In genomic region chr5:35718817-35719216, GRCm38 (mm10) we compare ENCODE assay signal across 19 mouse cellular contexts. TPM values are rescaled to one million over a fixed set of nuclear protein-coding genes. Genes with fewer than 3 reads are reported as not detected.
DNase-seq lines count a peak whose midpoint lies in the region; ATAC-seq and TF ChIP-seq lines count a peak whose summit lies in the region.
"Had no signal": no experiment of that assay in that cellular context is flagged by ENCODE, and none has a peak within 500 bp of the region (broad histone marks: within the 10 kb centered on the region; RNA-seq: fewer than 3 reads in every experiment).

No protein-coding gene starts in this region.

- H3K4me3 ChIP-seq in heart, embryonic 14.5 days (ENCODE audit: control insufficient read depth in 1 of 2, insufficient read depth in 1 of 2, low read depth in 1 of 2, low read length in 2 of 2): no peak overlapping the region
- H3K4me3 ChIP-seq in heart, embryonic 11.5 days (ENCODE audit: low read depth, low read length): no peak overlapping the region
- H3K4me3 ChIP-seq in E14TG2a.4 (replicated peaks; ENCODE audit: low read length): peak overlapping the region; percentile 51
- no peak overlapping the region for H3K4me3 ChIP-seq in brown adipose tissue, adult 24 weeks (ENCODE audit: insufficient read depth, low read depth, low read length)
- H3K4me3 ChIP-seq in stomach, embryonic 15.5 days (replicated peaks): no peak overlapping the region
- H3K4me3 ChIP-seq: embryonic facial prominence, embryonic 13.5 days; forebrain, embryonic 13.5 days; heart, adult 2 months; heart, embryonic 12.5 days; hindbrain, embryonic 15.5 days had no signal

- WGBS in heart, embryonic 14.5 days: 62% methylated on average over 11 of the region's 11 CpGs
- WGBS in heart, embryonic 11.5 days (ENCODE audit: insufficient replicate concordance): 64% methylated on average over 11 of the region's 11 CpGs
- 69% methylated on average over 11 of the region's 11 CpGs for WGBS in stomach, embryonic 15.5 days

- no peaks in the 10 kb centered on the region for H3K9me3 ChIP-seq in heart, embryonic 14.5 days (ENCODE audit: control insufficient read depth, low read length)
- H3K9me3 ChIP-seq in heart, embryonic 11.5 days (replicated peaks; ENCODE audit: control insufficient read depth, low read length): no peaks in the 10 kb centered on the region
- no peaks in the 10 kb centered on the region for H3K9me3 ChIP-seq in E14TG2a.4 (ENCODE audit: low read length)
- no peaks in the 10 kb centered on the region for H3K9me3 ChIP-seq in stomach, embryonic 15.5 days
- H3K9me3 ChIP-seq: embryonic facial prominence, embryonic 13.5 days; forebrain, embryonic 13.5 days; G1E; heart, embryonic 12.5 days; hindbrain, embryonic 15.5 days had no signal

- no peak for TF ChIP-seq CTCF in E14TG2a.4 (conservative IDR thresholded peaks at IDR 0.05; ENCODE audit: low read length)

- H3K36me3 ChIP-seq in heart, embryonic 14.5 days (ENCODE audit: control insufficient read depth, insufficient read depth, low read length): peaks cover 12% of the 10 kb centered on the region; the same call in 1 of the 2 replicates
- H3K36me3 ChIP-seq in heart, embryonic 11.5 days (ENCODE audit: control insufficient read depth, insufficient read depth, low read length): no peaks in the 10 kb centered on the region
- H3K36me3 ChIP-seq in E14TG2a.4 (ENCODE audit: insufficient read depth, low read length): peaks cover 31% of the 10 kb centered on the region
- H3K36me3 ChIP-seq in stomach, embryonic 15.5 days: no peaks in the 10 kb centered on the region
- H3K36me3 ChIP-seq: embryonic facial prominence, embryonic 13.5 days; G1E; heart, embryonic 12.5 days; hindbrain, embryonic 15.5 days had no signal

- no peak for DNase-seq in frontal cortex, postnatal 25 days (ENCODE audit: low spot score in 2 of 2)
- no peak for DNase-seq in left cerebral cortex, postnatal 25 days (ENCODE audit: low spot score in 2 of 2)
- DNase-seq: adrenal gland, adult 8-10 months; cerebellum, adult 11 months; cerebellum, adult 9-10 months; gastrocnemius, postnatal 10 days; heart, adult 2 months; heart, postnatal 36 days had no signal

- intact Hi-C loops in left cerebral cortex, postnatal 25 days (cut with DNase I): loop anchor here (5.0 kb wide), 1 partner anchor 38 kb away; the partner anchor contains the start of gene Ablim2

- no peak overlapping the region for H3K27ac ChIP-seq in heart, embryonic 14.5 days (replicated peaks in 1 of 2; ENCODE audit: control insufficient read depth in 1 of 2, insufficient read depth in 1 of 2, low read depth in 2 of 2, low read length in 2 of 2)
- no peak overlapping the region for H3K27ac ChIP-seq in heart, embryonic 11.5 days (ENCODE audit: low read depth, low read length)
- H3K27ac ChIP-seq in brown adipose tissue, adult 24 weeks (replicated peaks; ENCODE audit: low read depth, low read length): peak overlapping the region; percentile 82
- H3K27ac ChIP-seq in stomach, embryonic 15.5 days: peak overlapping the region; percentile 13; the same call in 1 of the 2 replicates
- H3K27ac ChIP-seq: embryonic facial prominence, embryonic 13.5 days; forebrain, embryonic 13.5 days; heart, adult 2 months; hindbrain, embryonic 15.5 days had no signal

- H3K4me2 ChIP-seq in heart, embryonic 14.5 days (ENCODE audit: low read length): no peak overlapping the region
- H3K4me2 ChIP-seq in heart, embryonic 11.5 days: no peak overlapping the region
- no peak overlapping the region for H3K4me2 ChIP-seq in stomach, embryonic 15.5 days
- H3K4me2 ChIP-seq: embryonic facial prominence, embryonic 13.5 days; forebrain, embryonic 13.5 days; heart, embryonic 12.5 days; hindbrain, embryonic 15.5 days had no signal

- no peaks in the 10 kb centered on the region for H3K27me3 ChIP-seq in heart, embryonic 14.5 days (ENCODE audit: control insufficient read depth, insufficient read depth, low read length)
- H3K27me3 ChIP-seq in heart, embryonic 11.5 days (ENCODE audit: control insufficient read depth, insufficient read depth, low read length): no peaks in the 10 kb centered on the region
- no peaks in the 10 kb centered on the region for H3K27me3 ChIP-seq in E14TG2a.4 (ENCODE audit: insufficient read depth, low read length)
- H3K27me3 ChIP-seq in stomach, embryonic 15.5 days (replicated peaks): no peaks in the 10 kb centered on the region
- H3K27me3 ChIP-seq: CH12.LX; embryonic facial prominence, embryonic 13.5 days; forebrain, embryonic 13.5 days; heart, embryonic 12.5 days; hindbrain, embryonic 15.5 days had no signal

- ATAC-seq in heart, embryonic 14.5 days (ENCODE audit: insufficient number of reproducible peaks, insufficient read depth, low FRiP score, low read depth): no peak
- ATAC-seq in heart, embryonic 11.5 days (replicated peaks; ENCODE audit: insufficient number of reproducible peaks, low FRiP score, low TSS enrichment): no peak
- no peak for ATAC-seq in stomach, embryonic 15.5 days (ENCODE audit: insufficient read depth, low FRiP score, low read depth)
- ATAC-seq: forebrain, embryonic 13.5 days had no signal

- peaks cover 31 to 44% of the 10 kb centered on the region in 2 experiments for H3K4me1 ChIP-seq in heart, embryonic 14.5 days (ENCODE audit: control insufficient read depth in 2 of 2, insufficient read depth in 2 of 2, low read length in 2 of 2)
- H3K4me1 ChIP-seq in heart, embryonic 11.5 days (ENCODE audit: control insufficient read depth, insufficient read depth, low read length): peaks cover 34% of the 10 kb centered on the region
- H3K4me1 ChIP-seq in E14TG2a.4 (replicated peaks; ENCODE audit: low read depth, low read length): peaks cover 87% of the 10 kb centered on the region
- peaks cover 34% of the 10 kb centered on the region for H3K4me1 ChIP-seq in brown adipose tissue, adult 24 weeks (ENCODE audit: control insufficient read depth, insufficient read depth, insufficient read length, low read length)
- H3K4me1 ChIP-seq in stomach, embryonic 15.5 days: peaks cover 10% of the 10 kb centered on the region; the same call in 1 of the 2 replicates
- H3K4me1 ChIP-seq: embryonic facial prominence, embryonic 13.5 days; forebrain, embryonic 13.5 days; hindbrain, embryonic 15.5 days had no signal

- 0 out of 2 replicates have a peak overlapping the region, but pooled peaks have one; percentile 3 for H3K9ac ChIP-seq in heart, embryonic 14.5 days (ENCODE audit: low read length)
- H3K9ac ChIP-seq in heart, embryonic 11.5 days (ENCODE audit: low read depth, low read length): no peak overlapping the region
- H3K9ac ChIP-seq in stomach, embryonic 15.5 days: no peak overlapping the region
- H3K9ac ChIP-seq: embryonic facial prominence, embryonic 13.5 days; forebrain, embryonic 13.5 days; heart, embryonic 12.5 days; hindbrain, embryonic 15.5 days had no signal

RNA-seq across cellular contexts. Expression of gene Sh3tc1, which starts 21.0 kb away (rescaled TPM):
- 6.3 and 7.8 TPM in 2 replicates for polyA plus RNA-seq in heart, embryonic 14.5 days (2014; fragmentation: Nextera tagmentation; extraction: Ambion mirVana)
- 4.7 and 8.4 TPM in 2 replicates for polyA plus RNA-seq in heart, embryonic 11.5 days (2014; fragmentation: Nextera tagmentation; extraction: Ambion mirVana)
- 16.6 and 17.9 TPM in 2 replicates for polyA plus RNA-seq in brown adipose tissue, adult 24 weeks (2012; ENCODE audit: insufficient read depth, insufficient read length, missing spikeins)
- polyA plus RNA-seq in stomach, embryonic 15.5 days (2015; fragmentation: Nextera tagmentation; extraction: Ambion mirVana): 6.5 and 7.4 TPM in 2 replicates
- total RNA-seq in left cerebral cortex, postnatal 25 days (2021): 1 to 10 TPM; 2.7 to 3.0 TPM

RNA-seq across cellular contexts. Expression of gene Ablim2, which starts 38.9 kb away (rescaled TPM):
- 3.7 and 4.0 TPM in 2 replicates for polyA plus RNA-seq in heart, embryonic 14.5 days (2014; fragmentation: Nextera tagmentation; extraction: Ambion mirVana)
- 1.9 and 2.5 TPM in 2 replicates for polyA plus RNA-seq in heart, embryonic 11.5 days (2014; fragmentation: Nextera tagmentation; extraction: Ambion mirVana)
- 4.6 and 7.5 TPM in 2 replicates for polyA plus RNA-seq in brown adipose tissue, adult 24 weeks (2012; ENCODE audit: insufficient read depth, insufficient read length, missing spikeins)
- 2.8 and 3.4 TPM in 2 replicates for polyA plus RNA-seq in stomach, embryonic 15.5 days (2015; fragmentation: Nextera tagmentation; extraction: Ambion mirVana)
- total RNA-seq in left cerebral cortex, postnatal 25 days (2021): 100 to 1,000 TPM; 175 to 209 TPM
- polyA plus RNA-seq: G1E had no signal

RNA-seq across cellular contexts. Expression of gene Htra3, which starts 39.2 kb away (rescaled TPM):
- 7.6 and 7.8 TPM in 2 replicates for polyA plus RNA-seq in heart, embryonic 14.5 days (2014; fragmentation: Nextera tagmentation; extraction: Ambion mirVana)
- 3.7 and 4.1 TPM in 2 replicates for polyA plus RNA-seq in heart, embryonic 11.5 days (2014; fragmentation: Nextera tagmentation; extraction: Ambion mirVana)
- 60.4 and 62.3 TPM in 2 replicates for polyA plus RNA-seq in brown adipose tissue, adult 24 weeks (2012; ENCODE audit: insufficient read depth, insufficient read length, missing spikeins)
- polyA plus RNA-seq in stomach, embryonic 15.5 days (2015; fragmentation: Nextera tagmentation; extraction: Ambion mirVana): 54.7 and 54.9 TPM in 2 replicates
- 1 to 10 TPM; 6.4 to 7.4 TPM for total RNA-seq in left cerebral cortex, postnatal 25 days (2021)
- total RNA-seq: CH12.LX, G1E had no signal
- polyA plus RNA-seq: G1E had no signal

Comparison
In these comparisons a context has a peak if more than half of its experiments do, and no peak if none do; other contexts are left out.
1. H3K27ac ChIP-seq: peak in brown adipose tissue, adult 24 weeks (single experiment) and stomach, embryonic 15.5 days (single experiment); none in heart, embryonic 14.5 days (0 of 2) and heart, embryonic 11.5 days (single experiment).